Mouse (Mus musculus): ENCODE results near the gene Slc28a3. TPM values are rescaled to one million over a fixed set of nuclear protein-coding genes. Genes with fewer than 3 reads are reported as not detected.

Slc28a3 gene
- polyA plus RNA-seq, 1 experiment from 2014 or later, result not detected

DNA sequence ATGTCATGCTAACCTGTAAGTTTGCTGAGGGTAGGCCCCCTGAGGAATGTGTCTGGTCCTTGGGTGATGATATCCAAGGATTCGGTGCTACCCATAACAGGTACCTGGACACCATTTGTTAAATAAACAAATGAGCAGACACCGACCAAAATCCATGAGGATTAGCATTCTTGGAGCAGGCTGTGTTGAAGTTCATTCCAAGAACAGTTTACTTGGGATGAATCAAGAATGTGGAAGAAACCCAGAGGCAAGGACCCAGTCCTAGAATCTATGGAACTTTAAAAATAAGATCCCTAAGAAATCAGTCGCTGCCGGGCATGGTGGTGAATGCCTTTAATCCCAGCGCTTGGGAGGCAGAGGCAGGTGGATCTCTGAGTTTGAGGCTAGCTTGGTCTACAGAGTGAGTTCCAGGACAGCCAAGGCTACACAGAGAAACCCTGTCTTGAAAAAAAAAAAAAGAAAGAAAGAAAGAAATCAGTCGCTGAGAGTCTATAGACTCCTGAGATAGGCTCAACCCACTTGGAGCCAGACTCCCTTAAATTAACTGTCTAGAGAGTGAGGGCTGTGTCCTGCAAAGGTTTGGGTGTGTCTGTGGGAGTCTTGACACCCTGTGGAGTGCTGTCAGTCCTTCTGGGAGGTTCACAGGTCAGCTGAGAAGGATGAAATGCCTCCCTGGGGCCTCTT lies 73.3 kb downstream of the Slc28a3 start:
- Histone ChIP-seq H3K4me3 (ENCODE audit: low read depth, low read length) (no peak overlapping the region), H3K36me3 (replicated peaks; ENCODE audit: insufficient read depth, low read length) (no peaks in the 10 kb centered on the region), H3K27ac (ENCODE audit: low read depth) (peak overlapping the region; percentile 32; the same call in 1 of the 2 replicates), H3K4me2 (ENCODE audit: low read depth, low read length) (no peak overlapping the region), H3K9ac (replicated peaks) (no peak overlapping the region), H3K4me1 (ENCODE audit: insufficient read depth) (peaks cover 8% of the 10 kb centered on the region; the same call in 1 of the 2 replicates), H3K27me3 (ENCODE audit: insufficient read depth, low read length) (no peaks in the 10 kb centered on the region), H3K9me3 (ENCODE audit: low read length) (no peaks in the 10 kb centered on the region)
- 82% methylated on average over 6 of the region's 6 CpGs for WGBS (ENCODE audit: insufficient replicate concordance)
- TF ChIP-seq CTCF (IDR thresholded peaks at IDR 0.05; ENCODE audit: low read depth) (no peak), EP300 (IDR thresholded peaks at IDR 0.05; ENCODE audit: low read depth) (no peak)
- no peak for DNase-seq
- ATAC-seq, result peak; percentile 31; the same call in 1 of the 2 replicates

DNA sequence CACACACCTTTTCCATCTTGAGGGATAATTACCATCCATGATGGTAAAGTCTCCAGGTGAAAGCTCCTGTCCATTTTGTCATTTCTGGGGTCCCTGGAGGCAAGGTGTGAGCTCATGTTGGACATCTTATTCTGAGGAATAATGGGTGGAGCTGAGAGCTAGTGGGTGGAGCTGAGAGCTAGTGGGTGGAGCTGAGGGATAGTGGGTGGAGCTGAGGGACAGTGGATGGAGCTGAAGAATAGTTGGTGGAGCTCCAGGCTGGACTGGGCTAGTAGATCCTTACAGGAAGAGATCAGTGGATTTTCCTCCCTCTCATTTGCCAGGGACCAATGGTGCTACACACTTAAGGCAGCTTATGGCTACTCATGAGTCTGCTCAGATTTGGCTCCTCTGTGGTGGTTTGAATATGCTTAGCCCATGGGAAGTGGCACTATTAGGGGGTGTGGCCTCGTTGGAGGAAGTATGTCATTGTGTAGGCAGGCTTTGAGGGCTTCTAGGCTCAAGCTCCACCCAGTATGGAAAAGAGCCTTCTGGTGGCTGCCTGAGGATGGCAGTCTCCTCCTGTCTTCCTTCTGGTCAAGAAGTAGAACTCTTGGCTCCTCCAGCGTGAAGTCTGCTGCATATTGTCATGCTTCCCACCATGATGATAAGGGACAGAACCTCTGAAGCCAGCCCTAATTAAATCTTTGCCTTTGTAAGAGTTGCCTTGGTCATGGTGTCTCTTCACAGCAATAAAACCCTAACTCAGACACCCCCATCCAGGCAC lies 74.0 kb downstream of the Slc28a3 start:
- no peaks in the 10 kb centered on the region for H3K27me3 ChIP-seq (ENCODE audit: insufficient read depth, low read length)
- H3K4me1 ChIP-seq (ENCODE audit: insufficient read depth), result peaks cover 8% of the 10 kb centered on the region; the same call in 1 of the 2 replicates
- H3K9ac ChIP-seq (replicated peaks), result no peak overlapping the region
- no peaks in the 10 kb centered on the region for H3K9me3 ChIP-seq (ENCODE audit: low read length)
- H3K4me2 ChIP-seq (ENCODE audit: low read depth, low read length), result no peak overlapping the region
- DNase-seq (no peak), ATAC-seq (no peak)
- H3K27ac ChIP-seq (ENCODE audit: low read depth), result no peak overlapping the region
- H3K36me3 ChIP-seq (replicated peaks; ENCODE audit: insufficient read depth, low read length), result no peaks in the 10 kb centered on the region
- WGBS (ENCODE audit: insufficient replicate concordance), result 65% methylated on average over 2 of the region's 2 CpGs
- TF ChIP-seq CTCF (IDR thresholded peaks at IDR 0.05; ENCODE audit: low read depth) (no peak), EP300 (IDR thresholded peaks at IDR 0.05; ENCODE audit: low read depth) (no peak)
- H3K4me3 ChIP-seq (ENCODE audit: low read depth, low read length), result no peak overlapping the region

GRCm38 (mm10) chr13:58535321-58535720 lies 75.4 kb downstream of the Slc28a3 start:
- H3K4me1 ChIP-seq (ENCODE audit: insufficient read depth), result peaks cover 8% of the 10 kb centered on the region; the same call in 1 of the 2 replicates
- no peak for TF ChIP-seq CTCF (IDR thresholded peaks at IDR 0.05; ENCODE audit: low read depth)
- TF ChIP-seq EP300 (IDR thresholded peaks at IDR 0.05; ENCODE audit: low read depth), result no peak

GRCm38 (mm10) chr13:58534861-58535260 lies 75.8 kb downstream of the Slc28a3 start:
- ATAC-seq (no peak), DNase-seq (no peak)
- no peaks in the 10 kb centered on the region for H3K36me3 ChIP-seq (replicated peaks; ENCODE audit: insufficient read depth, low read length)
- no peak overlapping the region for H3K4me3 ChIP-seq (ENCODE audit: low read depth, low read length)
- H3K27me3 ChIP-seq (ENCODE audit: insufficient read depth, low read length), result no peaks in the 10 kb centered on the region
- WGBS (ENCODE audit: insufficient replicate concordance), result 68% methylated on average over 3 of the region's 3 CpGs
- H3K4me2 ChIP-seq (ENCODE audit: low read depth, low read length), result no peak overlapping the region
- H3K9ac ChIP-seq (replicated peaks), result no peak overlapping the region
- TF ChIP-seq CTCF (IDR thresholded peaks at IDR 0.05; ENCODE audit: low read depth) (no peak), EP300 (IDR thresholded peaks at IDR 0.05; ENCODE audit: low read depth) (no peak)
- H3K9me3 ChIP-seq (ENCODE audit: low read length), result no peaks in the 10 kb centered on the region
- no peak overlapping the region for H3K27ac ChIP-seq (ENCODE audit: low read depth)
- peaks cover 8% of the 10 kb centered on the region; the same call in 1 of the 2 replicates for H3K4me1 ChIP-seq (ENCODE audit: insufficient read depth)

More at GRCm38 (mm10) chr13:58535321-58535720, 75.4 kb downstream of the Slc28a3 start:
- Histone ChIP-seq H3K27ac (ENCODE audit: low read depth) (no peak overlapping the region), H3K4me2 (ENCODE audit: low read depth, low read length) (no peak overlapping the region), H3K9me3 (ENCODE audit: low read length) (no peaks in the 10 kb centered on the region), H3K27me3 (ENCODE audit: insufficient read depth, low read length) (no peaks in the 10 kb centered on the region), H3K9ac (replicated peaks) (no peak overlapping the region), H3K36me3 (replicated peaks; ENCODE audit: insufficient read depth, low read length) (no peaks in the 10 kb centered on the region), H3K4me3 (ENCODE audit: low read depth, low read length) (no peak overlapping the region)
- WGBS (ENCODE audit: insufficient replicate concordance), result 54% methylated on average over 2 of the region's 2 CpGs
- no peak for ATAC-seq
- no peak for DNase-seq

DNA sequence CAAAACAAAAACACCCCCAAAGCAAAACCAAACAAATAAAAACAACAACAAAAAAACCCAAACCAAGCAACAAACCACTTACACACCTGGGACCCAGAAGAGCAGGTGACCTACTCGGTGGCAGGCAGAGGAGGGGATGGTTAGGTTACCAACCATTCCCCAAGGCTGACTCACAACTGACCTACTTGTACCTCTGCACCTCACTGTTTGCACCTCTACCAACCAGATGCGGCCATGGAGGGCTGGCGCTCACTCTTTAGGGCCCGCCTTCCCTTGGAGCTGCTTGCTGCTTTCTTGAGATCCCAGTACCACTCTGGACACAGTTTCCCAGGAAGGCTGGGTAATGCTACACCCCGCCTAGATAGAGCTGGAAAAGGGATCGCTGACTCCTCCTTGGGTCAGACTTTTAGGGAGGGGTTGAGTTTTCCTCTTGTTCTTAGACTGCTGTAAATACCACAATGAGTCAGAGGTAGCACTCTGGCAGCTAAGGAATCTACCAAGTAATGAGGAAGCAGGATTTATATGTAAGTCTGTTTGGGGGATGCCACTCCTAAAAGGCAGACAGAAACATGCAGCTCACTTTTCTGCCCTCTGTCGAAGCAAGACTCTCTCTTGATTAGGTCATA lies 76.3 kb downstream of the Slc28a3 start:
- no peak overlapping the region for H3K27ac ChIP-seq (ENCODE audit: low read depth)
- no peak for DNase-seq
- 59% methylated on average over 7 of the region's 7 CpGs for WGBS (ENCODE audit: insufficient replicate concordance)

GRCm38 (mm10) chr13:58524581-58524980 lies 86.1 kb downstream of the Slc28a3 start:
- no peaks in the 10 kb centered on the region for H3K36me3 ChIP-seq (replicated peaks; ENCODE audit: insufficient read depth, low read length)
- ATAC-seq (no peak), DNase-seq (no peak)
- no peak overlapping the region for H3K27ac ChIP-seq (ENCODE audit: low read depth)
- TF ChIP-seq CTCF (IDR thresholded peaks at IDR 0.05; ENCODE audit: low read depth) (peak; percentile 43), EP300 (IDR thresholded peaks at IDR 0.05; ENCODE audit: low read depth) (no peak)
- no peaks in the 10 kb centered on the region for H3K9me3 ChIP-seq (ENCODE audit: low read length)
- H3K27me3 ChIP-seq (ENCODE audit: insufficient read depth, low read length), result peaks cover 6% of the 10 kb centered on the region; the same call in 1 of the 2 replicates
- WGBS (ENCODE audit: insufficient replicate concordance), result 79% methylated on average over 3 of the region's 3 CpGs
- H3K9ac ChIP-seq (replicated peaks), result no peak overlapping the region
- peaks cover 19% of the 10 kb centered on the region for H3K4me1 ChIP-seq (ENCODE audit: insufficient read depth)
- no peak overlapping the region for H3K4me3 ChIP-seq (ENCODE audit: low read depth, low read length)
- H3K4me2 ChIP-seq (ENCODE audit: low read depth, low read length), result peak overlapping the region; percentile 39

More for the DNA sequence above, 76.3 kb downstream of the Slc28a3 start:
- Histone ChIP-seq H3K4me1 (ENCODE audit: insufficient read depth) (peaks cover 8% of the 10 kb centered on the region; the same call in 1 of the 2 replicates), H3K9me3 (ENCODE audit: low read length) (no peaks in the 10 kb centered on the region), H3K36me3 (replicated peaks; ENCODE audit: insufficient read depth, low read length) (no peaks in the 10 kb centered on the region), H3K9ac (replicated peaks) (no peak overlapping the region), H3K27me3 (ENCODE audit: insufficient read depth, low read length) (no peaks in the 10 kb centered on the region), H3K4me2 (ENCODE audit: low read depth, low read length) (no peak overlapping the region), H3K4me3 (ENCODE audit: low read depth, low read length) (no peak overlapping the region)
- TF ChIP-seq EP300 (IDR thresholded peaks at IDR 0.05; ENCODE audit: low read depth) (no peak), CTCF (IDR thresholded peaks at IDR 0.05; ENCODE audit: low read depth) (no peak)
- no peak for ATAC-seq
